Mouse (Mus musculus) thymus, adult 2 months (tissue): ENCODE results near the gene Pqbp1.

Experiments used
- CTCF ChIP-seq: fragments of 200-500 bp; IDR thresholded peaks from 2 replicates; pipeline ENCODE4 v1.5.1; 2012; ENCODE audit warnings: mild to moderate bottlenecking, control low read depth, low read length, moderate library complexity, borderline replicate concordance; ENCODE audit not compliant: control insufficient read depth, poor library complexity, insufficient read depth; ENCODE audit errors: extremely low read depth
- POLR2A ChIP-seq: fragments of 200-500 bp; IDR thresholded peaks from 2 replicates; pipeline ENCODE4 v1.6.1; 2012; ENCODE audit warnings: mild to moderate bottlenecking, low read length, control low read depth, moderate library complexity; ENCODE audit not compliant: control insufficient read depth, poor library complexity, insufficient read depth; ENCODE audit errors: extremely low read depth

- TF ChIP-seq POLR2A (peak; percentile 55; the same call in 1 of the 2 replicates), CTCF (no peak)
Observed at GRCm38 (mm10) chrX:7898880-7899874, at the start of gene Pqbp1, which contains the start of gene Timm17b.
